Mouse (Mus musculus): ENCODE data around the gene Gm8926. TPM values are rescaled to one million over a fixed set of nuclear protein-coding genes. Genes with fewer than 3 reads are reported as not detected.
"Not testable (repeated sequence)": the region's sequence is repeated elsewhere in the genome, so short reads cannot be mapped to it uniquely, and the experiment has no call there.

Gm8926 gene
- total RNA-seq (2021), result not detected
- long read RNA-seq, experiment 1, result 0 reads
- long read RNA-seq, experiment 2, result 0 reads

DNA sequence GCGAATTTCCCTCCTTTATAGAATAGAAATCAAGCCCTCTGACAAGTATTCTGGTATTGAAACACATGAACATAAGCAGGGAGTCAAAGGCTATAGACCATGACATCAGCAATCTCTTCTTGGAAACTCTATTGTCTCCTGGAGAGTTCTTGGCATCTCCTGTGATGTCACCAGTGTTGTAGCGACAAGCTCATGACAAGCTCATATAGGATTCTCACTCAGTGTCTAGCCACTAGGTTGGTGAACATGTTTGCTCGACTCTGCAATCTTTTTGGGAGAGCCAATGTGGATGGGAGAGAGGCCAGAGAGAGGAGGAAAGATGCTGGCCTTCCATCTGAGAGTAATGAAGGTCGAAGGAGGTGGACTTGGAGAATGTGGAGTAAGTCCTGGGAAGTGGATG lies at the start of gene Gm8926:
Gm8926 (plus strand) TSS at position 301 of the 400 bp plus-strand sequence.
- not testable (repeated sequence) for DNase-seq

Other genes with a start within 250 kb of the Gm8926 start
- not detected for gene Gm6460, start 175.6 kb upstream of the Gm8926 start, total RNA-seq (2021)
- gene Gm8922, start 88.6 kb upstream of the Gm8926 start, total RNA-seq (2021), result not detected
- not detected for gene Gm6465, start 75.0 kb downstream of the Gm8926 start, total RNA-seq (2021)
- gene 4933402N22Rik, start 147.5 kb downstream of the Gm8926 start, total RNA-seq (2021), result not detected